Mouse (Mus musculus) left cerebral cortex, adult 6 months (tissue): Measurements from ENCODE around the gene Gm30737. TPM values are rescaled to one million over a fixed set of nuclear protein-coding genes. Genes with fewer than 3 reads are reported as not detected.

Experiments used
- long read RNA-seq, 2 experiments: library from polyadenylated mRNA; unstranded; transcript quantifications; one replicate each; pipeline ENCODE4 v2.0.0; 2019 to 2020
- polyA plus RNA-seq: library from polyadenylated mRNA; unstranded; fragments of <200 nt; fragmentation: Nextera tagmentation; gene quantifications from 2 replicates; pipeline ENCODE4 v1.2.3, GENCODE M21; 2021

Gm30737 gene
- polyA plus RNA-seq, result not detected in 2 replicates
- long read RNA-seq, experiment 1, result 0 reads
- long read RNA-seq, experiment 2, result 0 reads

DNA sequence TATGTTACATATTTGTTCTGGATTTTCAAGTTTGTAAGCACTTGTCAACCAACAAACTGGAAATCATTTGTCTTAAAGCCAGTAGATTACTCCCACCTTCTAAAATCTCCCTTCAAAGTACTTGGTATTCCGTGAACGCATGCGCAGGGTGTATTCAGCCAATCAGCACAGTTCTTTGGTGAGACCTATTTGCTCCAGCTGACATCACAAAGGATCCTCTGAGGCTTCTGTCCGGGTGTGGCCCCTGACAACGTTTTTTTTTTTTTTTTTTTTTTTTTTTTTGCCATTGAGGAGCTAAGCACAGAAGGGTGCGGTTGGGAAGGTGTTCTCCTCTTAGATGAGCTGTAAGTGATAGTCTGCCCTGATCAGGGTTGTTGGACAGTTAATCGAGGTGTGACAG is at the start of gene Gm30737:
Gene Gm30737 (plus strand): TSS at position 301 of the 400 bp plus-strand sequence.

